Mouse (Mus musculus): ENCODE results near the gene Folr2. TPM values are rescaled to one million over a fixed set of nuclear protein-coding genes. Genes with fewer than 3 reads are reported as not detected.
A peak's percentile ranks its signal among the peaks of the same experiment; 100 is the strongest.

Folr2 gene
- total RNA-seq (2021), result 1 to 10 TPM in 1 of 2 experiments, under 1 TPM in 1; 0.90 to 1.1 TPM
- long read RNA-seq, experiment 1, partial matches to known transcripts, result 0 of 1 reads
- long read RNA-seq, experiment 1, other reads (novel, unspliced or antisense), result 0 of 1 reads
- long read RNA-seq, experiment 2, partial matches to known transcripts, result 0 of 2 reads
- long read RNA-seq, experiment 2, other reads (novel, unspliced or antisense), result 2 of 2 reads

- DNase-seq (ENCODE audit: low spot score in 2 of 2), result no peak
Observed at GRCm38 (mm10) chr7:101857094-101857493, at the start of gene Folr2. Gene Folr2, minus strand, starts transcription at chr7:101857194.

GRCm38 (mm10) chr7:101906696-101907095 lies 49.7 kb upstream of the Folr2 start:
- no peak for DNase-seq (ENCODE audit: low spot score in 2 of 2)

GRCm38 (mm10) chr7:101906287-101906681 lies 49.3 kb upstream of the Folr2 start, which contains the start of gene Tomt:
Gene Tomt, minus strand, starts transcription at chr7:101906359.
- DNase-seq (ENCODE audit: low spot score in 2 of 2), result no peak

GRCm38 (mm10) chr7:101905561-101906286 lies 48.7 kb upstream of the Folr2 start, which contains the start of gene Lamtor1:
Gene Lamtor1, plus strand, starts transcription at chr7:101905904.
- DNase-seq (ENCODE audit: low spot score in 2 of 2), result peak; percentile 100

GRCm38 (mm10) chr7:101902846-101903245 lies 45.9 kb upstream of the Folr2 start:
- no peak for DNase-seq (ENCODE audit: low spot score in 2 of 2)

- no peak for DNase-seq (ENCODE audit: low spot score in 2 of 2)
Observed at GRCm38 (mm10) chr7:101901969-101902368, 45.0 kb upstream of the Folr2 start.

GRCm38 (mm10) chr7:101900331-101901097 lies 43.5 kb upstream of the Folr2 start:
- DNase-seq (ENCODE audit: low spot score in 2 of 2), result no peak

GRCm38 (mm10) chr7:101896104-101897066 lies 39.4 kb upstream of the Folr2 start:
- peak; percentile 97 to 98 for DNase-seq (ENCODE audit: low spot score in 2 of 2)

- DNase-seq (ENCODE audit: low spot score in 2 of 2), result no peak
Observed at GRCm38 (mm10) chr7:101895695-101896094, 38.7 kb upstream of the Folr2 start.

GRCm38 (mm10) chr7:101888460-101888859 lies 31.5 kb upstream of the Folr2 start:
- DNase-seq (ENCODE audit: low spot score in 2 of 2), result no peak

GRCm38 (mm10) chr7:101886274-101886673 lies 29.3 kb upstream of the Folr2 start:
- no peak for DNase-seq (ENCODE audit: low spot score in 2 of 2)

GRCm38 (mm10) chr7:101884160-101884559 lies 27.2 kb upstream of the Folr2 start:
- DNase-seq (ENCODE audit: low spot score in 2 of 2), result no peak

- no peak for DNase-seq (ENCODE audit: low spot score in 2 of 2)
Observed at GRCm38 (mm10) chr7:101882413-101883154, 25.6 kb upstream of the Folr2 start.

- peak in 1 of 2 experiments; percentile 60 for DNase-seq (ENCODE audit: low spot score in 2 of 2)
Observed at GRCm38 (mm10) chr7:101880855-101881254, 23.9 kb upstream of the Folr2 start.

GRCm38 (mm10) chr7:101875978-101876377 lies 19.0 kb upstream of the Folr2 start:
- DNase-seq (ENCODE audit: low spot score in 2 of 2), result no peak

- no peak for DNase-seq (ENCODE audit: low spot score in 2 of 2)
Observed at GRCm38 (mm10) chr7:101871296-101871695, 14.3 kb upstream of the Folr2 start.

- no peak for DNase-seq (ENCODE audit: low spot score in 2 of 2)
Observed at GRCm38 (mm10) chr7:101870629-101871028, 13.6 kb upstream of the Folr2 start, which contains the start of gene Folr1. Gene Folr1, minus strand, starts transcription at chr7:101870788.

GRCm38 (mm10) chr7:101869163-101869500 lies 12.1 kb upstream of the Folr2 start:
- DNase-seq (ENCODE audit: low spot score in 2 of 2), result no peak

- no peak for DNase-seq (ENCODE audit: low spot score in 2 of 2)
Observed at GRCm38 (mm10) chr7:101868241-101869162, 11.5 kb upstream of the Folr2 start.
